In genomic region chr9:60756258-60756657, GRCm38 (mm10) we compare ENCODE assay signal across 9 mouse cellular contexts. TPM values are rescaled to one million over a fixed set of nuclear protein-coding genes. Genes with fewer than 3 reads are reported as not detected.
DNase-seq lines count a peak whose midpoint lies in the region; ATAC-seq and TF ChIP-seq lines count a peak whose summit lies in the region.
"Had no signal": no experiment of that assay in that cellular context is flagged by ENCODE, and none has a peak within 500 bp of the region (broad histone marks: within the 10 kb centered on the region; RNA-seq: fewer than 3 reads in every experiment).

No protein-coding gene starts in this region.

- H3K4me1 ChIP-seq in forebrain, embryonic 14.5 days (ENCODE audit: control insufficient read depth, insufficient read depth, low read length): no peaks in the 10 kb centered on the region
- H3K4me1 ChIP-seq in forebrain, embryonic 12.5 days: no peaks in the 10 kb centered on the region
- peaks cover 0 to 4% of the 10 kb centered on the region in 2 experiments; a peak in 1 of 4 replicates for H3K4me1 ChIP-seq in ES-E14 (ENCODE audit: control insufficient read depth in 2 of 2, insufficient read depth in 2 of 2, low read length in 2 of 2, poor library complexity in 1 of 2)
- peaks cover 13% of the 10 kb centered on the region for H3K4me1 ChIP-seq in heart, adult 2 months (ENCODE audit: control insufficient read depth, insufficient read depth, low read length)
- H3K4me1 ChIP-seq: liver, embryonic 15.5 days had no signal

- H3K27ac ChIP-seq in forebrain, embryonic 14.5 days (ENCODE audit: low read depth, low read length): no peak overlapping the region
- H3K27ac ChIP-seq in forebrain, embryonic 12.5 days: no peak overlapping the region
- no peak overlapping the region for H3K27ac ChIP-seq in ES-E14 (ENCODE audit: insufficient read depth, low read depth, low read length, poor library complexity, severe bottlenecking)
- no peak overlapping the region; the same call in 1 of the 2 replicates for H3K27ac ChIP-seq in heart, adult 2 months
- H3K27ac ChIP-seq: liver, embryonic 15.5 days had no signal

- in situ Hi-C loops in ES-E14 (cut with MboI; ENCODE audit: low sequenced_read_pairs in 2 of 2, unreplicated experiment in 2 of 2): no loop called here

- H3K4me3 ChIP-seq in forebrain, embryonic 14.5 days (ENCODE audit: low read depth, low read length): no peak overlapping the region
- no peak overlapping the region for H3K4me3 ChIP-seq in forebrain, embryonic 12.5 days (replicated peaks)
- no peak overlapping the region for H3K4me3 ChIP-seq in ES-E14 (ENCODE audit: insufficient read depth in 1 of 2, low read depth in 1 of 2, low read length in 2 of 2, poor library complexity in 1 of 2, severe bottlenecking in 1 of 2)
- no peak overlapping the region for H3K4me3 ChIP-seq in heart, adult 2 months
- H3K4me3 ChIP-seq: liver, embryonic 15.5 days had no signal

- no peak for ATAC-seq in forebrain, embryonic 14.5 days
- no peak for ATAC-seq in forebrain, embryonic 12.5 days (ENCODE audit: low FRiP score)
- ATAC-seq in megakaryocyte, adult 5-6 weeks (ENCODE audit: poor library complexity, severe bottlenecking): 0 out of 2 replicates have a peak, but pooled peaks have one; percentile 60

- DNase-seq in forebrain, embryonic 14.5 days (ENCODE audit: low spot score): peak; percentile 68
- DNase-seq in ES-E14 (ENCODE audit: low read depth, low spot score): peak; percentile 62
- DNase-seq in cerebellum, adult 9-11 months: peak; percentile 20
- peak; percentile 60 to 83 for DNase-seq in heart, adult 2 months
- peak; percentile 36 for DNase-seq in layer of hippocampus, adult 9-10 months (ENCODE audit: low spot score)
- DNase-seq in testis, postnatal 14 days (ENCODE audit: low spot score): peak; percentile 45

- H3K79me2 ChIP-seq in heart, adult 2 months (replicated peaks; ENCODE audit: control insufficient read depth, insufficient read depth, low read length): no peaks in the 10 kb centered on the region

- H3K4me2 ChIP-seq in forebrain, embryonic 14.5 days (ENCODE audit: low read length): no peak overlapping the region
- H3K4me2 ChIP-seq in forebrain, embryonic 12.5 days: no peak overlapping the region
- H3K4me2 ChIP-seq: liver, embryonic 15.5 days had no signal

- H3K9ac ChIP-seq in forebrain, embryonic 14.5 days (ENCODE audit: low read length): no peak overlapping the region
- H3K9ac ChIP-seq in forebrain, embryonic 12.5 days: no peak overlapping the region
- no peak overlapping the region for H3K9ac ChIP-seq in ES-E14 (ENCODE audit: insufficient read depth, low read depth, low read length, poor library complexity, severe bottlenecking)
- no peak overlapping the region for H3K9ac ChIP-seq in heart, adult 2 months (ENCODE audit: low read depth, low read length)
- H3K9ac ChIP-seq: liver, embryonic 15.5 days had no signal

- 31% methylated on average over 6 of the region's 6 CpGs for WGBS in forebrain, embryonic 14.5 days
- WGBS in forebrain, embryonic 12.5 days: 31% methylated on average over 6 of the region's 6 CpGs
- WGBS in heart, adult 2 months: 40% methylated on average over 6 of the region's 6 CpGs

- TF ChIP-seq EP300 in heart, adult 2 months (IDR thresholded peaks at IDR 0.05; ENCODE audit: insufficient read depth, low read depth, low read length): peak; percentile 65; the same call in 1 of the 2 replicates

- H3K36me3 ChIP-seq in forebrain, embryonic 14.5 days (ENCODE audit: control insufficient read depth, insufficient read depth, low read length): no peaks in the 10 kb centered on the region
- H3K36me3 ChIP-seq in forebrain, embryonic 12.5 days (replicated peaks): no peaks in the 10 kb centered on the region
- H3K36me3 ChIP-seq in ES-E14 (ENCODE audit: control insufficient read depth, insufficient read depth, low read length, poor library complexity, severe bottlenecking): no peaks in the 10 kb centered on the region
- H3K36me3 ChIP-seq in heart, adult 2 months (ENCODE audit: control insufficient read depth, insufficient read depth, low read length): no peaks in the 10 kb centered on the region
- H3K36me3 ChIP-seq: liver, embryonic 15.5 days had no signal

- intact Hi-C loops in heart, adult 2 months (cut with DNase I): loop anchor here (1.0 to 2.0 kb wide), 2 partner anchors 39 to 102 kb away; partner anchors contain the start of gene Uaca

- H3K9me3 ChIP-seq in forebrain, embryonic 14.5 days (replicated peaks; ENCODE audit: control insufficient read depth, low read length): no peaks in the 10 kb centered on the region
- no peaks in the 10 kb centered on the region for H3K9me3 ChIP-seq in forebrain, embryonic 12.5 days
- H3K9me3 ChIP-seq in ES-E14 (ENCODE audit: control insufficient read depth, insufficient read depth, low read depth, low read length): no peaks in the 10 kb centered on the region
- H3K9me3 ChIP-seq: liver, embryonic 15.5 days had no signal

- TF ChIP-seq POLR2A in heart, adult 2 months (IDR thresholded peaks at IDR 0.05; ENCODE audit: insufficient read depth, low read depth, low read length): no peak

- no peak; the same call in 1 of the 2 replicates for TF ChIP-seq CTCF in heart, adult 2 months (IDR thresholded peaks at IDR 0.05)

- no peaks in the 10 kb centered on the region for H3K27me3 ChIP-seq in forebrain, embryonic 14.5 days (replicated peaks; ENCODE audit: control insufficient read depth, insufficient read depth, low read length)
- no peaks in the 10 kb centered on the region for H3K27me3 ChIP-seq in forebrain, embryonic 12.5 days
- H3K27me3 ChIP-seq in heart, adult 2 months (ENCODE audit: control insufficient read depth, insufficient read depth, low read length): no peaks in the 10 kb centered on the region
- H3K27me3 ChIP-seq: liver, embryonic 15.5 days had no signal

TF ChIP-seq in ES-E14, 5 proteins besides CTCF, POLR2A, EP300 and RAD21:
- TF ChIP-seq ZC3H11A (IDR thresholded peaks at IDR 0.05; ENCODE audit: borderline replicate concordance, low read depth, low read length) (0 out of 2 replicates have a peak, but pooled peaks have one; percentile 17), MAFK (IDR thresholded peaks at IDR 0.05; ENCODE audit: insufficient read depth, low read depth, low read length) (no peak)

RNA-seq across cellular contexts. Expression of gene Uaca, which starts 38.1 kb away (rescaled TPM):
- 12.5 and 13.5 TPM in 2 replicates for polyA plus RNA-seq in forebrain, embryonic 14.5 days (2014; fragmentation: Nextera tagmentation; extraction: Ambion mirVana)
- 32.4 and 32.5 TPM in 2 replicates for polyA plus RNA-seq in forebrain, embryonic 12.5 days (2016; fragmentation: Nextera tagmentation; extraction: Ambion mirVana)
- 21.7 and 22.1 TPM in 2 replicates for total RNA-seq in ES-E14 (2012; rRNA removed)
- total RNA-seq in heart, adult 2 months (2021): 10 to 100 TPM; 42.7 to 53.5 TPM
- polyA plus RNA-seq in heart, adult 2 months (2012; rRNA removed): 10.6 and 14.8 TPM in 2 replicates
- 0.07 TPM in 1 of 2 replicates, not detected in the other for total RNA-seq in megakaryocyte, adult 5-6 weeks (2015)
- 0.20 TPM in 1 of 2 replicates, not detected in the other for total RNA-seq in megakaryocyte, adult 5-6 weeks (2017)

RNA-seq across cellular contexts. Expression of gene Larp6, which starts 43.5 kb away (rescaled TPM):
- 5.9 and 7.8 TPM in 2 replicates for polyA plus RNA-seq in forebrain, embryonic 14.5 days (2014; fragmentation: Nextera tagmentation; extraction: Ambion mirVana)
- 2.2 and 3.0 TPM in 2 replicates for polyA plus RNA-seq in forebrain, embryonic 12.5 days (2016; fragmentation: Nextera tagmentation; extraction: Ambion mirVana)
- total RNA-seq in ES-E14 (2012; rRNA removed): 0.16 and 0.62 TPM in 2 replicates
- 1 to 10 TPM; 1.7 to 1.9 TPM for total RNA-seq in heart, adult 2 months (2021)
- 0.94 and 1.5 TPM in 2 replicates for polyA plus RNA-seq in heart, adult 2 months (2012; rRNA removed)
- not detected in 2 replicates for total RNA-seq in megakaryocyte, adult 5-6 weeks (2015)
- total RNA-seq in megakaryocyte, adult 5-6 weeks (2017): 0.33 TPM in 1 of 2 replicates, not detected in the other

Comparison
In these comparisons a context has a peak if more than half of its experiments do, and no peak if none do; other contexts are left out.
1. DNase-seq: peak in every context shown above with its lines; median percentile 72 in heart, adult 2 months; 68 in forebrain, embryonic 14.5 days; 62 in ES-E14; 45 in testis, postnatal 14 days; 36 in layer of hippocampus, adult 9-10 months; 20 in cerebellum, adult 9-11 months.
2. RNA of gene Uaca, which starts 38.1 kb away (total RNA-seq): 42.7 to 53.5 TPM in heart, adult 2 months and 21.7 to 22.1 TPM in ES-E14; 0.07 to 0.20 TPM in megakaryocyte, adult 5-6 weeks; every median in the first group is over 10 times any median in the second.